Mouse (Mus musculus) brain, embryonic 14.5 days (tissue): ENCODE results near the gene Akap8.

Experiments used
- CTCF ChIP-seq: fragments of 200-500 bp; IDR thresholded peaks from 2 replicates; pipeline ENCODE4 v1.5.1; 2012; ENCODE audit warnings: inconsistent platforms, mild to moderate bottlenecking, moderate library complexity, borderline replicate concordance; ENCODE audit not compliant: insufficient read depth, insufficient read length; ENCODE audit errors: extremely low read depth
- POLR2A ChIP-seq: fragments of 200-500 bp; IDR thresholded peaks from 2 replicates; pipeline ENCODE4 v1.6.1; 2012; ENCODE audit warnings: mild to moderate bottlenecking, inconsistent platforms, borderline replicate concordance; ENCODE audit not compliant: poor library complexity, insufficient read depth, insufficient read length, severe bottlenecking; ENCODE audit errors: extremely low read depth

GRCm38 (mm10) chr17:32269151-32269550 lies 51.9 kb downstream of the Akap8 start:
- TF ChIP-seq CTCF = no peak
- no peak for TF ChIP-seq POLR2A
